Mouse (Mus musculus) E14TG2a.4 (cell line): ENCODE results near the gene Magi2.
"Not testable (repeated sequence)": the region's sequence is repeated elsewhere in the genome, so short reads cannot be mapped to it uniquely, and the experiment has no call there.

Experiments
- H3K27me3 ChIP-seq: 2 replicates; pipeline ENCODE4 v1.6.1; 2014; ENCODE audit warnings: low read length, control low read depth; ENCODE audit not compliant: insufficient read depth
- H3K36me3 ChIP-seq: 2 replicates; pipeline ENCODE4 v1.6.1; 2014; ENCODE audit warnings: low read length, control low read depth; ENCODE audit not compliant: insufficient read depth
- H3K4me1 ChIP-seq: replicated peaks from 2 replicates; pipeline ENCODE4 v1.6.1; 2014; ENCODE audit warnings: low read depth, low read length, control low read depth
- H3K4me3 ChIP-seq: replicated peaks from 2 replicates; pipeline ENCODE4 v1.5.1; 2014; ENCODE audit warnings: mild to moderate bottlenecking, low read length
- H3K9me3 ChIP-seq: 2 replicates; pipeline ENCODE4 v1.6.1; 2014; ENCODE audit warnings: low read length, control low read depth
- CTCF ChIP-seq: conservative IDR thresholded peaks from 2 replicates; pipeline ENCODE4 v1.5.1; 2014; ENCODE audit warnings: low read length
- NANOG ChIP-seq: IDR thresholded peaks from 2 replicates; pipeline ENCODE4 v1.6.1; 2014; ENCODE audit warnings: borderline replicate concordance, low read length, mixed read lengths
- POU5F1 ChIP-seq: IDR thresholded peaks from 2 replicates; pipeline ENCODE4 v1.6.1; 2014; ENCODE audit warnings: low read length, borderline replicate concordance

Magi2 gene

GRCm38 (mm10) chr5:20242496-20242895 lies 1015.7 kb downstream of the Magi2 start:
- Histone ChIP-seq H3K36me3 (no peaks in the 10 kb centered on the region), H3K4me3 (no peak overlapping the region), H3K27me3 (no peaks in the 10 kb centered on the region), H3K9me3 (no peaks in the 10 kb centered on the region), H3K4me1 (no peaks in the 10 kb centered on the region)
- no peak for TF ChIP-seq CTCF
- no peak for TF ChIP-seq NANOG
- TF ChIP-seq POU5F1: no peak

GRCm38 (mm10) chr5:20249382-20249781 lies 1022.5 kb downstream of the Magi2 start:
- no peaks in the 10 kb centered on the region for H3K27me3 ChIP-seq
- TF ChIP-seq POU5F1 (no peak), NANOG (no peak), CTCF (no peak)

GRCm38 (mm10) chr5:20251541-20251940 lies 1024.7 kb downstream of the Magi2 start:
- Histone ChIP-seq H3K36me3 (no peaks in the 10 kb centered on the region), H3K27me3 (no peaks in the 10 kb centered on the region), H3K4me3 (no peak overlapping the region), H3K4me1 (no peaks in the 10 kb centered on the region), H3K9me3 (no peaks in the 10 kb centered on the region)
- TF ChIP-seq POU5F1 (no peak), NANOG (no peak)

More at GRCm38 (mm10) chr5:20249382-20249781, 1022.5 kb downstream of the Magi2 start:
- no peaks in the 10 kb centered on the region for H3K4me1 ChIP-seq
- H3K36me3 ChIP-seq: no peaks in the 10 kb centered on the region
- H3K4me3 ChIP-seq: no peak overlapping the region
- H3K9me3 ChIP-seq: no peaks in the 10 kb centered on the region

- no peaks in the 10 kb centered on the region for H3K36me3 ChIP-seq
- H3K4me1 ChIP-seq: no peaks in the 10 kb centered on the region
- no peak overlapping the region for H3K4me3 ChIP-seq
- H3K27me3 ChIP-seq: no peaks in the 10 kb centered on the region
- H3K9me3 ChIP-seq: peaks cover 11% of the 10 kb centered on the region
- no peak for TF ChIP-seq CTCF
- no peak for TF ChIP-seq POU5F1
- no peak for TF ChIP-seq NANOG
Measured at GRCm38 (mm10) chr5:20256150-20256868, 1029.5 kb downstream of the Magi2 start.

- Histone ChIP-seq H3K4me3 (no peak overlapping the region), H3K4me1 (no peaks in the 10 kb centered on the region), H3K27me3 (no peaks in the 10 kb centered on the region), H3K9me3 (peaks cover 11% of the 10 kb centered on the region), H3K36me3 (no peaks in the 10 kb centered on the region)
- no peak for TF ChIP-seq NANOG
- TF ChIP-seq POU5F1: no peak
- TF ChIP-seq CTCF: no peak
Measured at GRCm38 (mm10) chr5:20256933-20257332, 1030.1 kb downstream of the Magi2 start.

GRCm38 (mm10) chr5:20257419-20257818 lies 1030.6 kb downstream of the Magi2 start:
- no peaks in the 10 kb centered on the region for H3K36me3 ChIP-seq
- no peaks in the 10 kb centered on the region for H3K4me1 ChIP-seq
- TF ChIP-seq NANOG (no peak), POU5F1 (no peak)

GRCm38 (mm10) chr5:20259719-20260118 lies 1032.9 kb downstream of the Magi2 start:
- Histone ChIP-seq H3K4me3 (no peak overlapping the region), H3K27me3 (no peaks in the 10 kb centered on the region), H3K36me3 (no peaks in the 10 kb centered on the region), H3K4me1 (no peaks in the 10 kb centered on the region), H3K9me3 (peaks cover 11% of the 10 kb centered on the region)
- TF ChIP-seq CTCF: no peak
- TF ChIP-seq NANOG: no peak
- no peak for TF ChIP-seq POU5F1

More at GRCm38 (mm10) chr5:20257419-20257818, 1030.6 kb downstream of the Magi2 start:
- H3K27me3 ChIP-seq: no peaks in the 10 kb centered on the region
- peaks cover 11% of the 10 kb centered on the region for H3K9me3 ChIP-seq
- H3K4me3 ChIP-seq: no peak overlapping the region

- H3K4me3 ChIP-seq, H3K36me3 ChIP-seq, H3K4me1 ChIP-seq, H3K9me3 ChIP-seq, H3K27me3 ChIP-seq: not testable (repeated sequence)
Measured at GRCm38 (mm10) chr5:20272680-20273079, 1045.8 kb downstream of the Magi2 start.

GRCm38 (mm10) chr5:20275632-20276031 lies 1048.8 kb downstream of the Magi2 start:
- Histone ChIP-seq H3K36me3 (no peaks in the 10 kb centered on the region), H3K4me3 (no peak overlapping the region), H3K9me3 (no peaks in the 10 kb centered on the region), H3K27me3 (no peaks in the 10 kb centered on the region), H3K4me1 (no peaks in the 10 kb centered on the region)
- no peak for TF ChIP-seq NANOG
- TF ChIP-seq CTCF: no peak
- no peak for TF ChIP-seq POU5F1
